Mouse (Mus musculus): ENCODE results near the gene Gipc3. TPM values are rescaled to one million over a fixed set of nuclear protein-coding genes. Genes with fewer than 3 reads are reported as not detected.
A peak's percentile ranks its signal among the peaks of the same experiment; 100 is the strongest.

The Gipc3 gene
- polyA plus RNA-seq, 1 experiment from 2014 or later, result not detected

DNA sequence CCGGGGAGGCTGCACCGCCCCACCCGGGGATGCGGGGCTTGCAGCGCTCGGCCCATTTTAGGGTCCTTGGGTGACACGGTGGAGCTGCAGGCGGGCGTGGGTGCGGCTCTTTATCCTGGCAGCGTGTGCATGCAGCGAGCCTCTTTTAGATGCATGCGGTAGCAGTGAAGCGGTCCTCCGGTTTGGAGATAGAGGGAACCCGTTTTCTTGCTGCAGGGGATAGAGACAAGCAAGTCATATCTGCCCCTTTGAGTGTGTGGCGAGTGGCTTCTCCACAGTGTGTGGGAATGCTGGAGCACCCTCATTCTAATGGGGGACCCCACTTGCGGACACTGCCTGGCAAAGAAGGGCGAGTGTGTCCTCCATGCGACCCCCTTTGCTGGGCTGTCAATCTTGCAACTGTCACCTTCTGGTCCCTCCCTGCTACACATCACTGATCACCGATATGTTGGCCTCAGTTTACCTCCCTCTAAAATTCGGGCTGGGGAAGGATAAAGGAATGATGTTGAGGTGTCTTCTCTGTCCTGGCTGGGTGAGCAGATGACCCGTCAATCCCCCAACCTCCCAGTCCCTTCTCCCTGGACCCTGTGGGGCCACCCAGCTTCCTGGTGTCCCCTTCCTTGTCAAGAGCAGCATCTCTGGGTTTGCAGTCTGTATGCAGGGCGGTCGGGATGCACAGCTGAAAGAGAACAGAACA lies 49.6 kb downstream of the Gipc3 start:
- Histone ChIP-seq H3K27me3 (ENCODE audit: control insufficient read depth, insufficient read depth, low read depth, low read length) (peaks cover 14% of the 10 kb centered on the region), H3K4me2 (ENCODE audit: low read length) (peak overlapping the region; percentile 66), H3K4me1 (ENCODE audit: control insufficient read depth, insufficient read depth, low read length) (peaks cover 19% of the 10 kb centered on the region), H3K27ac (ENCODE audit: low read length) (peak overlapping the region; percentile 89), H3K4me3 (ENCODE audit: low read depth, low read length) (peak overlapping the region; percentile 89), H3K9me3 (replicated peaks; ENCODE audit: control insufficient read depth, low read length, poor library complexity, severe bottlenecking) (no peaks in the 10 kb centered on the region), H3K36me3 (ENCODE audit: control insufficient read depth, insufficient read depth, low read length) (no peaks in the 10 kb centered on the region), H3K9ac (ENCODE audit: low read depth, low read length) (peak overlapping the region; percentile 93)
- no peak for ATAC-seq
- WGBS, result 4% methylated on average over 25 of the region's 25 CpGs

DNA sequence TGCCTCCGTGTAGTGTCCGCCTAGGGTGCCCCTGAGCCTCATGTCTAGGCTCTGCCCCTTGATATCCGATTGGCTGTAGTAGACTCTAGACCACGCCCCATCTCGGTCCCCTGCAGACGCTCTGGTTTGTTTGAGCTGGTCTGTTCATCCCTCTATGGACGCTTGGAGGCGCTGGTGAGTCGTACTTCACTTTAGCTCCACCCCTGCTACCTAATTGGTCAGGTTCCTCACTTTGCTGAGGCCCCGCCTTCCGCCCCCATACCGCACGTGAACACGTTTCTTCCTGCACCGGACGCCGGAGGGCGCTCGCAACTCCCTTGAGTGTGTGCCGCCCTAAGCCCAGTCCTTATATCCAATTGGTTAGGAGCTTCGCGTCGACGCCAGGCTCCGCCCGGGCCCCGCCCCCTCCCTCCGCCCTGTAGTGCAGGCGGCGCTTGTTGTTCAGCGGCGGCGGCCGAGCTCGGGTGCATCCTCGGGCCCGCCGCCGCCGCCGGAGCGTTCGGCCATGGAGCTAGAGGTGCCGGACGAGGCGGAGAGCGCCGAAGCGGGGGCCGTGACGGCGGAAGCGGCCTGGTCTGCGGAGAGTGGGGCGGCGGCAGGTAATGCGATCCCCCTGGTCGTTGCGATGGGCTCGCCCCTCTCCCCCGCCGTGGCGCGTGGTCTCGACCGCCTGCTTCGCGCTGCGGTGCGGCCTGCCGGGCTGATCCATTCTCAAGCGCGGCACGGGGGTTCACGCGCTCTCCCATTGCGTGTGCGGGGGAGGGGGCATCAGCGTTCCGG lies 50.3 kb downstream of the Gipc3 start, which contains the start of gene Pip5k1c:
Gene Pip5k1c (plus strand): TSS at position 410 of the 780 bp plus-strand sequence.
- Histone ChIP-seq H3K4me2 (ENCODE audit: low read length) (peak within 1 kb of the TSS; percentile 66), H3K4me1 (ENCODE audit: control insufficient read depth, insufficient read depth, low read length) (peaks cover 19% of the 10 kb centered on the region), H3K27me3 (ENCODE audit: control insufficient read depth, insufficient read depth, low read depth, low read length) (peaks cover 18% of the 10 kb centered on the region), H3K36me3 (ENCODE audit: control insufficient read depth, insufficient read depth, low read length) (no peaks in the 10 kb centered on the region), H3K9me3 (replicated peaks; ENCODE audit: control insufficient read depth, low read length, poor library complexity, severe bottlenecking) (no peaks in the 10 kb centered on the region), H3K4me3 (ENCODE audit: low read depth, low read length) (peak within 1 kb of the TSS; percentile 89), H3K27ac (ENCODE audit: low read length) (peak within 1 kb of the TSS; percentile 89), H3K9ac (ENCODE audit: low read depth, low read length) (peak within 1 kb of the TSS; percentile 93)
- peak; percentile 94 for ATAC-seq
- under 1% methylated on average over 53 of the region's 80 CpGs for WGBS

GRCm38 (mm10) chr10:81291511-81292104 lies 51.5 kb downstream of the Gipc3 start, which contains the start of gene Tjp3:
Tjp3 (minus strand) TSS chr10:81291581.
- no peak for ATAC-seq
- Histone ChIP-seq H3K27ac (ENCODE audit: low read length) (no peak within 1 kb of the TSS), H3K9ac (ENCODE audit: low read depth, low read length) (no peak within 1 kb of the TSS), H3K9me3 (replicated peaks; ENCODE audit: control insufficient read depth, low read length, poor library complexity, severe bottlenecking) (no peaks in the 10 kb centered on the region), H3K4me3 (ENCODE audit: low read depth, low read length) (peak within 1 kb of the TSS; percentile 89; the same call in 1 of the 2 replicates), H3K36me3 (ENCODE audit: control insufficient read depth, insufficient read depth, low read length) (no peaks in the 10 kb centered on the region), H3K27me3 (ENCODE audit: control insufficient read depth, insufficient read depth, low read depth, low read length) (peaks cover 18% of the 10 kb centered on the region), H3K4me2 (ENCODE audit: low read length) (peak within 1 kb of the TSS; percentile 23), H3K4me1 (ENCODE audit: control insufficient read depth, insufficient read depth, low read length) (peaks cover 19% of the 10 kb centered on the region)
- 82% methylated on average over 9 of the region's 9 CpGs for WGBS

- no peak for ATAC-seq
- Histone ChIP-seq H3K4me2 (ENCODE audit: low read length) (peak overlapping the region; percentile 23), H3K9me3 (replicated peaks; ENCODE audit: control insufficient read depth, low read length, poor library complexity, severe bottlenecking) (no peaks in the 10 kb centered on the region), H3K36me3 (ENCODE audit: control insufficient read depth, insufficient read depth, low read length) (no peaks in the 10 kb centered on the region), H3K4me3 (ENCODE audit: low read depth, low read length) (peak overlapping the region; percentile 11; the same call in 1 of the 2 replicates), H3K27me3 (ENCODE audit: control insufficient read depth, insufficient read depth, low read depth, low read length) (peaks cover 18% of the 10 kb centered on the region), H3K9ac (ENCODE audit: low read depth, low read length) (no peak overlapping the region), H3K4me1 (ENCODE audit: control insufficient read depth, insufficient read depth, low read length) (peaks cover 19% of the 10 kb centered on the region), H3K27ac (ENCODE audit: low read length) (no peak overlapping the region)
- 14% methylated on average over 24 of the region's 24 CpGs for WGBS
These were observed 52.2 kb downstream of the Gipc3 start for GRCm38 (mm10) chr10:81290698-81291460.

GRCm38 (mm10) chr10:81289811-81290210 lies 53.3 kb downstream of the Gipc3 start:
- no peak overlapping the region for H3K27ac ChIP-seq (ENCODE audit: low read length)
- no peak overlapping the region for H3K9ac ChIP-seq (ENCODE audit: low read depth, low read length)
- no peaks in the 10 kb centered on the region for H3K36me3 ChIP-seq (ENCODE audit: control insufficient read depth, insufficient read depth, low read length)
- H3K4me1 ChIP-seq (ENCODE audit: control insufficient read depth, insufficient read depth, low read length), result peaks cover 15% of the 10 kb centered on the region
- 69% methylated on average over 14 of the region's 14 CpGs for WGBS
- H3K27me3 ChIP-seq (ENCODE audit: control insufficient read depth, insufficient read depth, low read depth, low read length), result peaks cover 22% of the 10 kb centered on the region
- H3K4me3 ChIP-seq (ENCODE audit: low read depth, low read length), result no peak overlapping the region
- H3K4me2 ChIP-seq (ENCODE audit: low read length), result no peak overlapping the region
- ATAC-seq, result no peak
- H3K9me3 ChIP-seq (replicated peaks; ENCODE audit: control insufficient read depth, low read length, poor library complexity, severe bottlenecking), result no peaks in the 10 kb centered on the region

DNA sequence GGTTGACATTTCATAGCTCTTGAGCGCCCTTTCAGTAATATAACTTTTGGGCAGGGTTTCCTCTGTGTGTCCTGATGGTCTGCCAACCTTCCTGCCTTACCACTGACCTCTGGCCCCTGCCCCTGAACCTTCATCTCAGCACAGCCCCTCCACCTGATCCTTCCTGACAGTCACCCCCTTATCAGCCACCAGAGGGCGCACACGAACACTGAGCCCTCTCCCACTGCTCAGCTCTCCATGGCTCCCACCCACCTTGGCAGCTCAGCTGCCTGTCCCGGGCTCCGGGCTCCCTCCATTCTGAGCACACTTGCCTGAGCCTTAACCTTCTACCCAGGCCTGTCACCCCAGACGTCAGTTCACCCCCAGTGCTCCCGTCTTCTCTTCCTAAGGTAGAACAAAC lies 53.8 kb downstream of the Gipc3 start:
- Histone ChIP-seq H3K36me3 (ENCODE audit: control insufficient read depth, insufficient read depth, low read length) (no peaks in the 10 kb centered on the region), H3K9ac (ENCODE audit: low read depth, low read length) (no peak overlapping the region), H3K4me3 (ENCODE audit: low read depth, low read length) (no peak overlapping the region), H3K27ac (ENCODE audit: low read length) (no peak overlapping the region), H3K4me1 (ENCODE audit: control insufficient read depth, insufficient read depth, low read length) (peaks cover 11% of the 10 kb centered on the region), H3K9me3 (replicated peaks; ENCODE audit: control insufficient read depth, low read length, poor library complexity, severe bottlenecking) (no peaks in the 10 kb centered on the region), H3K27me3 (ENCODE audit: control insufficient read depth, insufficient read depth, low read depth, low read length) (peaks cover 27% of the 10 kb centered on the region), H3K4me2 (ENCODE audit: low read length) (no peak overlapping the region)
- ATAC-seq, result no peak
- under 1% methylated on average over 7 of the region's 7 CpGs for WGBS

- 36% methylated on average over 6 of the region's 6 CpGs for WGBS
- peaks cover 28% of the 10 kb centered on the region for H3K27me3 ChIP-seq (ENCODE audit: control insufficient read depth, insufficient read depth, low read depth, low read length)
- no peaks in the 10 kb centered on the region for H3K9me3 ChIP-seq (replicated peaks; ENCODE audit: control insufficient read depth, low read length, poor library complexity, severe bottlenecking)
- H3K4me3 ChIP-seq (ENCODE audit: low read depth, low read length), result no peak overlapping the region
- H3K9ac ChIP-seq (ENCODE audit: low read depth, low read length), result no peak overlapping the region
- ATAC-seq, result no peak
- H3K36me3 ChIP-seq (ENCODE audit: control insufficient read depth, insufficient read depth, low read length), result no peaks in the 10 kb centered on the region
- H3K27ac ChIP-seq (ENCODE audit: low read length), result no peak overlapping the region
- H3K4me2 ChIP-seq (ENCODE audit: low read length), result no peak overlapping the region
- H3K4me1 ChIP-seq (ENCODE audit: control insufficient read depth, insufficient read depth, low read length), result peaks cover 7% of the 10 kb centered on the region; the same call in 1 of the 2 replicates
These were observed 54.5 kb downstream of the Gipc3 start for GRCm38 (mm10) chr10:81288601-81289000.

DNA sequence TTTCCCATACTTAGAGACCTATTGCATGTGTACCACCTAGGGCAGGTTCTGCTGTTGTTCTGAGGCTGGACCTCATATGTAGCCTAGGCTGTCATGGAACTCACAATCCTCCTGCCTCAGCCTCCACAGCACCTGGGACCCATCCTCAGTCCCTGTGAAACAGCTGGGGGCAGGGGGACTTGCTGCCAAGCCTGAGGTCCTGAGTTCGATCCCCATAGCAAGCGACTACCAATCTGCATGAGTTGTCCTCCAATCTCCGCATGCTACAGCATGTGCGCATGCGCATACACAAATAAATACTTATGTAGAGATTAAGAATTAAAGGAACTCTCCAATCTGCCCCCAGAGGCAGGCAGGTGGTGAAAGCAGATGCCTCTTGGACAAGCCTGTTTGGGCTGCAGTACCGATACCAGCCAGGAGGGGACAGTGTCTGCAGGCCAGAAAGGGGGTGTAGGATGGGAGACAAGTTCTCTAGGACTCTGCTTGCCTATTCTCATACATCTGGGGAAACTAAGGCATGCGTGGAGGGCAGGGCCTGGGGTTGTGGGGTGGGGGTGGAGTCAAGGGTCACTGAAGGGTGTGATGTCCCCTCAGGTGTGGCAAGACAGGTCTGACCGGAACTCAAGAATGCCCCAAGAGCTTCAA lies 55.4 kb downstream of the Gipc3 start:
- no peak for ATAC-seq
- Histone ChIP-seq H3K9me3 (replicated peaks; ENCODE audit: control insufficient read depth, low read length, poor library complexity, severe bottlenecking) (no peaks in the 10 kb centered on the region), H3K4me3 (ENCODE audit: low read depth, low read length) (no peak overlapping the region), H3K9ac (ENCODE audit: low read depth, low read length) (no peak overlapping the region), H3K4me1 (ENCODE audit: control insufficient read depth, insufficient read depth, low read length) (peaks cover 7% of the 10 kb centered on the region; the same call in 1 of the 2 replicates), H3K36me3 (ENCODE audit: control insufficient read depth, insufficient read depth, low read length) (no peaks in the 10 kb centered on the region), H3K27me3 (ENCODE audit: control insufficient read depth, insufficient read depth, low read depth, low read length) (peaks cover 28% of the 10 kb centered on the region), H3K4me2 (ENCODE audit: low read length) (no peak overlapping the region), H3K27ac (ENCODE audit: low read length) (no peak overlapping the region)
- WGBS, result 67% methylated on average over 8 of the region's 8 CpGs

Data from midbrain, embryonic 16.5 days (tissue).